Comparison of ENCODE assay signal across 21 mouse cellular contexts in genomic region chr1:169803428-169804138, GRCm38 (mm10). TPM values are rescaled to one million over a fixed set of nuclear protein-coding genes. Genes with fewer than 3 reads are reported as not detected.
DNase-seq lines count a peak whose midpoint lies in the region; ATAC-seq lines count a peak whose summit lies in the region.
"Had no signal": no experiment of that assay in that cellular context is flagged by ENCODE, and none has a peak within 500 bp of the region (broad histone marks: within the 10 kb centered on the region; RNA-seq: fewer than 3 reads in every experiment).

No protein-coding gene starts in this region.

- no peaks in the 10 kb centered on the region for H3K27me3 ChIP-seq in lung, embryonic 15.5 days
- no peaks in the 10 kb centered on the region for H3K27me3 ChIP-seq in forebrain, embryonic 14.5 days (replicated peaks; ENCODE audit: control insufficient read depth, insufficient read depth, low read length)
- H3K27me3 ChIP-seq: embryonic facial prominence, embryonic 12.5 days; forebrain, embryonic 13.5 days; heart, embryonic 15.5 days had no signal

- no peak for ATAC-seq in lung, embryonic 15.5 days (ENCODE audit: borderline replicate concordance, extremely low read depth, low FRiP score, low TSS enrichment)
- no peak for ATAC-seq in forebrain, embryonic 14.5 days
- ATAC-seq: forebrain, embryonic 13.5 days; hindbrain, embryonic 16.5 days; intestine, embryonic 16.5 days had no signal

- no peaks in the 10 kb centered on the region for H3K9me3 ChIP-seq in lung, embryonic 15.5 days
- H3K9me3 ChIP-seq in forebrain, embryonic 14.5 days (replicated peaks; ENCODE audit: control insufficient read depth, low read length): no peaks in the 10 kb centered on the region
- H3K9me3 ChIP-seq: embryonic facial prominence, embryonic 12.5 days; forebrain, embryonic 13.5 days; heart, embryonic 15.5 days had no signal

- no peak overlapping the region for H3K4me2 ChIP-seq in lung, embryonic 15.5 days
- no peak overlapping the region for H3K4me2 ChIP-seq in forebrain, embryonic 14.5 days (ENCODE audit: low read length)
- H3K4me2 ChIP-seq: embryonic facial prominence, embryonic 12.5 days; forebrain, embryonic 13.5 days; heart, embryonic 15.5 days had no signal

- peaks cover 11% of the 10 kb centered on the region for H3K4me1 ChIP-seq in lung, embryonic 15.5 days
- no peaks in the 10 kb centered on the region for H3K4me1 ChIP-seq in forebrain, embryonic 14.5 days (ENCODE audit: control insufficient read depth, insufficient read depth, low read length)
- H3K4me1 ChIP-seq: embryonic facial prominence, embryonic 12.5 days; forebrain, embryonic 13.5 days; heart, embryonic 15.5 days had no signal

- H3K27ac ChIP-seq in lung, embryonic 15.5 days: peak overlapping the region; percentile 76
- no peak overlapping the region for H3K27ac ChIP-seq in forebrain, embryonic 14.5 days (ENCODE audit: low read depth, low read length)
- H3K27ac ChIP-seq: embryonic facial prominence, embryonic 12.5 days; forebrain, embryonic 13.5 days; heart, adult 2 months; heart, embryonic 15.5 days had no signal

- H3K36me3 ChIP-seq in lung, embryonic 15.5 days: no peaks in the 10 kb centered on the region
- no peaks in the 10 kb centered on the region for H3K36me3 ChIP-seq in forebrain, embryonic 14.5 days (ENCODE audit: control insufficient read depth, insufficient read depth, low read length)
- H3K36me3 ChIP-seq: embryonic facial prominence, embryonic 12.5 days; heart, embryonic 15.5 days had no signal

- peak; percentile 47 for DNase-seq in left cerebral cortex, adult 11 months (ENCODE audit: low spot score)
- DNase-seq in left cerebral cortex, adult 9 months (ENCODE audit: low spot score in 2 of 2): no peak
- DNase-seq in right cerebral cortex, postnatal 10 days (ENCODE audit: low spot score in 2 of 2): peak; percentile 48 to 55
- DNase-seq in right cerebral cortex, postnatal 4 days: no peak
- DNase-seq in cerebellum, postnatal 4 days (ENCODE audit: low spot score in 2 of 2): no peak
- DNase-seq in forebrain, embryonic 14.5 days (ENCODE audit: low spot score): no peak
- DNase-seq: B cell, adult 2 months; cerebellum, adult 9-10 months; gastrocnemius, postnatal 25 days; heart, postnatal 4 days; kidney, postnatal 36 days; liver; thymus, postnatal 25 days had no signal

- WGBS in lung, embryonic 15.5 days: 54% methylated on average over 4 of the region's 4 CpGs
- WGBS in forebrain, embryonic 14.5 days: 86% methylated on average over 4 of the region's 4 CpGs

- no peak overlapping the region for H3K9ac ChIP-seq in lung, embryonic 15.5 days
- H3K9ac ChIP-seq in forebrain, embryonic 14.5 days (ENCODE audit: low read length): no peak overlapping the region
- H3K9ac ChIP-seq: embryonic facial prominence, embryonic 12.5 days; forebrain, embryonic 13.5 days; heart, embryonic 15.5 days had no signal

- H3K4me3 ChIP-seq in lung, embryonic 15.5 days: no peak overlapping the region
- H3K4me3 ChIP-seq in forebrain, embryonic 14.5 days (ENCODE audit: low read depth, low read length): no peak overlapping the region
- H3K4me3 ChIP-seq: embryonic facial prominence, embryonic 12.5 days; erythroblast, embryonic 14.5 days; forebrain, embryonic 13.5 days; heart, adult 2 months; heart, embryonic 15.5 days had no signal

RNA-seq across cellular contexts. Expression of gene Rgs4, which starts 56.1 kb away (rescaled TPM):
- polyA plus RNA-seq in lung, embryonic 15.5 days (2015; fragmentation: Nextera tagmentation; extraction: Ambion mirVana): 5.9 and 7.3 TPM in 2 replicates
- polyA plus RNA-seq in forebrain, embryonic 14.5 days (2014; fragmentation: Nextera tagmentation; extraction: Ambion mirVana): 46.0 and 55.6 TPM in 2 replicates
- polyA plus RNA-seq: erythroblast, embryonic 14.5 days had no signal

Comparison
In these comparisons a context has a peak if more than half of its experiments do, and no peak if none do; other contexts are left out.
1. DNase-seq: peak in left cerebral cortex, adult 11 months (single experiment) and right cerebral cortex, postnatal 10 days (2 of 2); none in left cerebral cortex, adult 9 months (0 of 2), right cerebral cortex, postnatal 4 days (single experiment), cerebellum, postnatal 4 days (0 of 2) and forebrain, embryonic 14.5 days (single experiment).